Mouse (Mus musculus) hindbrain, embryonic 16.5 days (tissue): ENCODE results near the gene Tcerg1l. TPM values are rescaled to one million over a fixed set of nuclear protein-coding genes. Genes with fewer than 3 reads are reported as not detected.

Experiments used
- ATAC-seq: fragments of 200-750 bp; cut with Nextera tagmentation; 2 replicates; pipeline ENCODE4 v1.8.0; 2017; ENCODE audit warnings: moderate TSS enrichment, moderate library complexity
- H3K27ac ChIP-seq: fragments of 300-500 bp; sonication (generic); 2 replicates; pipeline ENCODE4 v1.5.1; 2014; ENCODE audit warnings: low read depth, mild to moderate bottlenecking, control low read depth, low read length, moderate library complexity
- H3K27me3 ChIP-seq: fragments of 300-500 bp; sonication (generic); replicated peaks from 2 replicates; pipeline ENCODE4 v1.6.1; 2014; ENCODE audit warnings: low read length; ENCODE audit not compliant: control insufficient read depth, insufficient read depth
- H3K36me3 ChIP-seq: fragments of 300-500 bp; sonication (generic); 2 replicates; pipeline ENCODE4 v1.6.1; 2014; ENCODE audit warnings: mild to moderate bottlenecking, low read length, moderate library complexity, mixed read lengths; ENCODE audit not compliant: control insufficient read depth, insufficient read depth
- H3K4me1 ChIP-seq: fragments of 300-500 bp; sonication (generic); 2 replicates; pipeline ENCODE4 v1.6.1; 2014; ENCODE audit warnings: low read depth, low read length; ENCODE audit not compliant: control insufficient read depth, insufficient read depth
- H3K4me2 ChIP-seq: fragments of 300-500 bp; sonication (generic); 2 replicates; pipeline ENCODE4 v1.6.1; 2014; ENCODE audit warnings: mild to moderate bottlenecking, low read length, control low read depth, moderate library complexity
- H3K4me3 ChIP-seq: fragments of 300-500 bp; sonication (generic); 2 replicates; pipeline ENCODE4 v1.5.1; 2014; ENCODE audit warnings: mild to moderate bottlenecking, low read length, control low read depth, moderate library complexity
- H3K9ac ChIP-seq: fragments of 300-500 bp; sonication (generic); 2 replicates; pipeline ENCODE4 v1.6.1; 2014; ENCODE audit warnings: low read depth, mild to moderate bottlenecking, control low read depth, low read length, moderate library complexity
- H3K9me3 ChIP-seq: fragments of 300-500 bp; sonication (generic); 2 replicates; pipeline ENCODE4 v1.6.1; 2014; ENCODE audit warnings: mild to moderate bottlenecking, low read length, moderate library complexity; ENCODE audit not compliant: control insufficient read depth
- WGBS: fragments of 180-500 bp; shearing (Covaris S2); extraction: QIAGEN DNeasy Blood & Tissue Kit; methylation state at CpG from one replicate; pipeline ENCODE4 v1.1.7; 2014; 5-methylcytosine and 5-hydroxymethylcytosine counted together
- polyA plus RNA-seq: library from polyadenylated mRNA; unstranded; fragments of >200 nt; fragmentation: Nextera tagmentation; extraction: Ambion mirVana; gene quantifications from 2 replicates; pipeline ENCODE4 v1.2.1, GENCODE M21; 2015

The Tcerg1l gene
- polyA plus RNA-seq: 20.3 and 32.3 TPM in 2 replicates

GRCm38 (mm10) chr7:138397485-138398181 lies at the start of gene Tcerg1l:
Gene Tcerg1l, minus strand, starts transcription at chr7:138397730.
- no peaks in the 10 kb centered on the region for H3K36me3 ChIP-seq
- peak within 1 kb of the TSS; percentile 85 for H3K9ac ChIP-seq
- WGBS: under 1% methylated on average over 30 of the region's 76 CpGs
- ATAC-seq: peak; percentile 85
- H3K9me3 ChIP-seq: no peaks in the 10 kb centered on the region
- no peaks in the 10 kb centered on the region for H3K27me3 ChIP-seq
- H3K4me2 ChIP-seq: peak within 1 kb of the TSS; percentile 97
- peak within 1 kb of the TSS; percentile 72 for H3K4me3 ChIP-seq
- H3K4me1 ChIP-seq: peaks cover 5% of the 10 kb centered on the region
- peak within 1 kb of the TSS; percentile 83 for H3K27ac ChIP-seq

- H3K36me3 ChIP-seq: no peaks in the 10 kb centered on the region
- no peak overlapping the region for H3K27ac ChIP-seq
- H3K9ac ChIP-seq: no peak overlapping the region
- no peaks in the 10 kb centered on the region for H3K9me3 ChIP-seq
- ATAC-seq: no peak
- H3K4me1 ChIP-seq: no peaks in the 10 kb centered on the region
- no peaks in the 10 kb centered on the region for H3K27me3 ChIP-seq
- WGBS: 77% methylated on average over 4 of the region's 4 CpGs
- H3K4me2 ChIP-seq: no peak overlapping the region
- no peak overlapping the region for H3K4me3 ChIP-seq
Observed at GRCm38 (mm10) chr7:138442096-138442495, 44.6 kb upstream of the Tcerg1l start.

GRCm38 (mm10) chr7:138432541-138432940 lies 35.0 kb upstream of the Tcerg1l start:
- Histone ChIP-seq H3K4me3 (no peak overlapping the region), H3K9ac (no peak overlapping the region), H3K4me2 (no peak overlapping the region), H3K36me3 (no peaks in the 10 kb centered on the region), H3K27me3 (no peaks in the 10 kb centered on the region), H3K9me3 (no peaks in the 10 kb centered on the region), H3K27ac (no peak overlapping the region), H3K4me1 (no peaks in the 10 kb centered on the region)
- WGBS: 61% methylated on average over 4 of the region's 4 CpGs
- ATAC-seq: no peak

GRCm38 (mm10) chr7:138431456-138431855 lies 33.9 kb upstream of the Tcerg1l start:
- no peak for ATAC-seq
- no peaks in the 10 kb centered on the region for H3K4me1 ChIP-seq
- H3K9me3 ChIP-seq: no peaks in the 10 kb centered on the region
- H3K4me3 ChIP-seq: no peak overlapping the region
- H3K36me3 ChIP-seq: no peaks in the 10 kb centered on the region
- H3K9ac ChIP-seq: no peak overlapping the region
- H3K4me2 ChIP-seq: no peak overlapping the region
- H3K27me3 ChIP-seq: no peaks in the 10 kb centered on the region
- H3K27ac ChIP-seq: no peak overlapping the region

GRCm38 (mm10) chr7:138429916-138430315 lies 32.4 kb upstream of the Tcerg1l start:
- Histone ChIP-seq H3K9ac (no peak overlapping the region), H3K9me3 (no peaks in the 10 kb centered on the region), H3K27me3 (no peaks in the 10 kb centered on the region), H3K4me1 (no peaks in the 10 kb centered on the region), H3K36me3 (no peaks in the 10 kb centered on the region), H3K27ac (no peak overlapping the region), H3K4me2 (no peak overlapping the region), H3K4me3 (no peak overlapping the region)
- no peak for ATAC-seq
- 66% methylated on average over 7 of the region's 7 CpGs for WGBS

GRCm38 (mm10) chr7:138428826-138429225 lies 31.3 kb upstream of the Tcerg1l start:
- no peaks in the 10 kb centered on the region for H3K27me3 ChIP-seq
- H3K27ac ChIP-seq: no peak overlapping the region
- H3K4me3 ChIP-seq: no peak overlapping the region
- H3K4me1 ChIP-seq: no peaks in the 10 kb centered on the region
- no peak for ATAC-seq
- 64% methylated on average over 1 of the region's 1 CpGs for WGBS
- no peak overlapping the region for H3K9ac ChIP-seq
- no peaks in the 10 kb centered on the region for H3K36me3 ChIP-seq
- H3K4me2 ChIP-seq: no peak overlapping the region
- no peaks in the 10 kb centered on the region for H3K9me3 ChIP-seq

- H3K4me3 ChIP-seq: no peak overlapping the region
- WGBS: 66% methylated on average over 3 of the region's 3 CpGs
- no peaks in the 10 kb centered on the region for H3K36me3 ChIP-seq
- no peak overlapping the region for H3K9ac ChIP-seq
- H3K9me3 ChIP-seq: no peaks in the 10 kb centered on the region
- H3K27ac ChIP-seq: no peak overlapping the region
- no peaks in the 10 kb centered on the region for H3K27me3 ChIP-seq
- no peak for ATAC-seq
- H3K4me1 ChIP-seq: no peaks in the 10 kb centered on the region
- H3K4me2 ChIP-seq: no peak overlapping the region
Observed at GRCm38 (mm10) chr7:138427441-138427840, 29.9 kb upstream of the Tcerg1l start.

- no peak overlapping the region for H3K9ac ChIP-seq
- 69% methylated on average over 5 of the region's 5 CpGs for WGBS
- H3K27me3 ChIP-seq: no peaks in the 10 kb centered on the region
- no peak for ATAC-seq
- no peaks in the 10 kb centered on the region for H3K9me3 ChIP-seq
- H3K4me2 ChIP-seq: no peak overlapping the region
- no peak overlapping the region for H3K4me3 ChIP-seq
- no peak overlapping the region for H3K27ac ChIP-seq
- no peaks in the 10 kb centered on the region for H3K4me1 ChIP-seq
- no peaks in the 10 kb centered on the region for H3K36me3 ChIP-seq
Observed at GRCm38 (mm10) chr7:138413496-138413895, 16.0 kb upstream of the Tcerg1l start.

- no peaks in the 10 kb centered on the region for H3K27me3 ChIP-seq
- H3K9me3 ChIP-seq: no peaks in the 10 kb centered on the region
- peaks cover 5% of the 10 kb centered on the region for H3K4me1 ChIP-seq
- H3K4me3 ChIP-seq: no peak overlapping the region
- no peaks in the 10 kb centered on the region for H3K36me3 ChIP-seq
- no peak for ATAC-seq
- no peak overlapping the region for H3K4me2 ChIP-seq
- 92% methylated on average over 5 of the region's 5 CpGs for WGBS
- H3K27ac ChIP-seq: no peak overlapping the region
- H3K9ac ChIP-seq: no peak overlapping the region
Observed at GRCm38 (mm10) chr7:138401641-138402040, 4.1 kb upstream of the Tcerg1l start.
